Mouse (Mus musculus) ovary, postnatal 10 days (tissue): ENCODE data around the gene Pttg1ip.

Source experiments
- DNase-seq: peaks from one replicate; pipeline ENCODE4 v3.0.0; 2022; ENCODE audit warnings: low spot score

Pttg1ip gene

GRCm38 (mm10) chr10:77581408-77582284, at the start of gene Pttg1ip:
Gene Pttg1ip, plus strand, starts transcription at chr10:77581720.
- peak; percentile 82 for DNase-seq

DNA sequence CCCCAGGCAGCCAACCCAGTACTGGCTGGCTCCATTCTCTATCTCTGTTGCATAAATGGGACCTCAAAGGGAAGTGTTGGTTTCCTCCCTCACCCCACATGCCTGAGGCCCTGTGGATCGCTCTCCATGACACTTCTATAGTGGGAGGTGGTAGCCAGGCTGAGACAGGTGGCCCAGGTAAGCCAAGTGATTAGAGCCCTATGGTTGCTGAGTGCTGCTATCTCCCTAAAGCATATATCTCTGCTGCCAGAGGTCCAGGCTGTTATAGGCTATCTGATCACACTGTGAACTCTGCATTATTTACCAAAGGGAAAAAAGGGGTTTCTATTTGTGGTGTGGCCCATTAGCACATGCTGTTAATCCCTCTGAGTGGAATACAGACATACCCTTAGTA, 49.5 kb upstream of the Pttg1ip start:
- no peak for DNase-seq

GRCm38 (mm10) chr10:77536727-77537126, 44.8 kb upstream of the Pttg1ip start:
- no peak for DNase-seq

GRCm38 (mm10) chr10:77537215-77538209, 44.0 kb upstream of the Pttg1ip start:
- DNase-seq = no peak

DNA sequence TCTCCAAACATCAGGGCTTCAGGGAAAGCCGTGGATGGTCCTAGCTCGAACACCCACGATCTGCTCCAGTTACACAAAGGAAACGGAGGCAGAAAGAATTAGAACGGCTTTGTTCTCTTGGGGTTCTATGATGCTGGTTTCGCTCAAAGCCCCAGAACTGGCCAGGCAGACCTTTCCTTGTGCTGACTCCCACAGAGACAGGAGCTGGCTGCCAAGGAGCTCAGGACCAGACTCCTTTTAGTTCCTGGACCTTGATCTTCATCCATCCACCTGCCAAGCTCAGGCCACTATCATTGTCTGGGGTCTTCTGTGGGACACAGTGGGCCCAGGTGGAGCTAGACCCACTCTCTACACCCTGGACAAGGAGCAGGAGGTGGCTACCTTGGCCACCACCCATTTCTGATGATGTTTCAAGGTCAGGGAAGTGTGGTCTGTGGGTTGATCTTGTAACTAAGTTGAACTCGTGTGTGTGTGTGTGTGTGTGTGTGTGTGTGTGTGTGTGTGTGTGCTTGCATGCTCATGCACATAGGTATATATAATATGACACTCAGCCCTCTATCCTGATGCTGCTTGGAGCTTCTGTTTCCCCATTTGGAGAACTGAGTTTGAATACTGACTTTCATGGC, 42.1 kb upstream of the Pttg1ip start:
- DNase-seq = no peak

DNA sequence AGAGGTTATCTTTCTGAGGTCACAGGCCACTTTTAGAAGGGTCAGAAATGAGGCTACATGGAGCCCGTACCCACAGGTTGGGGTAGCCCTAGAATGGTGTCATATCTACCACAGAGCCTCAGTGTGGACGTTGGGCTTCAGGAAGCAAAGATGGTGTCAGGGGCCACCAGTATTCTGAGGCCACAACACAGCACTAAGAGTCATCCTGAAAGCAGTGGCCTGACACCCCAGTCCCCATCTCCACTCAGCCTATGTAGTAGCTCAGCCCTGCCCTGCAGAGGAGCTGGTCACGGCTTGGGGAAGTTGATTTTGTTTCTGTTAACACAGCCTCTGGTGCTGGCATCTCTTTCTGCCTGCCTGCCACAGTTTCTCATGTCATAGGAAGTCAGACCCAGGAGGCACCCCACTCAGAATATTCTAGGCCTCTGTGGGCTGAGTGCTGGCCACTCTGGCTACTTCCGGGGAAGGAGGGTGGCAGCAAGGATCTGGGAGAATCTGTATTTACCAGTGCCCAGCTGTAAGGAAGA, 40.9 kb upstream of the Pttg1ip start:
- no peak for DNase-seq

- no peak for DNase-seq
Observed at GRCm38 (mm10) chr10:77541864-77542666, 39.5 kb upstream of the Pttg1ip start.

GRCm38 (mm10) chr10:77543226-77543625, 38.3 kb upstream of the Pttg1ip start:
- no peak for DNase-seq

DNA sequence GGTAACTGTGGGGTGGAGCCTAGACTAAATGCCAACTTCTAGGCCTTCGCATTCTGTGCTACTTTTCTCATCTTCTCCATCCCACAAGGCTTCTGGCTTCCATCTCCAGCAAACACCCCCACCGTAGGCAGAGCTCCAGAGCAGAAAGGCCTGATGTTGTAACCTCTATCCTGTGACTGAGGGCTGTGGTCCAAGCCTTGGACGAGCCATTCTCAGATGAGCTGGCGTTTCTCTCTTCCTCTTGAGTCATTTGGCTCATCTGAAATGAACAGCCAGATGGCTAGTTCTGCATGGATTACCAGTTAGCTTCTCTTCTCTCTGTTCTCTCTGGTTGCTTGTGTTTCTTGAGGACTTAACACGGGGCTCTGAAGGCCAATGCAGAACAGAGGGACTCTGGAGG, 36.6 kb upstream of the Pttg1ip start:
- no peak for DNase-seq

DNA sequence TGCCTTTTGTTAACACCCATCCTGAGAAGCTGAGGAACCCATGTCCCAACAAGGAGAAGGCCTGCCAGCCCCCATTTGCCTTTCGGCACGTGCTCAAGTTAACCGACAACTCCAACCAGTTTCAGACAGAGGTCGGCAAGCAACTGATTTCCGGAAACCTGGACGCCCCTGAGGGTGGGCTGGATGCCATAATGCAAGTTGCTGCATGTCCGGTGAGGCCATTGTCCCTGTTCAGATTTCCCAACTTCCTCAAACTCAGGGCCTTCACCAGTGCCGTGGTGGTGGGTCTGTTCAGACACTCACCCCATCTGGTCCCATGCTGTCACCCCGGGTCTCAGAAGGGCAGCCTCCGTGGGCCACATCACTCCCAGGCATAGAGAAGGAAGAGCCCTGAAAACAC, 32.9 kb upstream of the Pttg1ip start:
- DNase-seq = no peak

GRCm38 (mm10) chr10:77550874-77551273, 30.6 kb upstream of the Pttg1ip start:
- DNase-seq = no peak

- no peak for DNase-seq
Observed at GRCm38 (mm10) chr10:77552162-77552561, 29.4 kb upstream of the Pttg1ip start.

DNA sequence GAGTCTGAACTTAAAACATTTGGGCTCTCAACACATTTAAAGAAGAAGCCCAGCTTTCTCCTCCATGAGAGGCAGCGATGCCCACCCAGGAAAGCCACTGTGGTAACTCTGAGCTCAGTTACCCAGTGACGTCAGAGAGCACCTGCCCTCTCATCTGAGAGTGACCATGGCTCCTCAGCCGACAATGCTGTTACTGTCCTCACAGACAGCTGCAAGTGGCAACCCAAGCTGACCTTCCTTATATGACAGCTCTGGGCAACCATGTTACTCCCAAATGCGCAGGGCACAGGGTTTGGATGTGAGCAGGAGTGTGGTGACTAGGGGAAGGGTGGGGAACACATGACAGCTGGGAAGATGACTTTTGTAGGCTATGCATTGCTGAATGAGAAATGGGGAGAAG, 28.2 kb upstream of the Pttg1ip start:
- no peak for DNase-seq

- no peak for DNase-seq
Observed at GRCm38 (mm10) chr10:77554918-77555317, 26.6 kb upstream of the Pttg1ip start.

DNA sequence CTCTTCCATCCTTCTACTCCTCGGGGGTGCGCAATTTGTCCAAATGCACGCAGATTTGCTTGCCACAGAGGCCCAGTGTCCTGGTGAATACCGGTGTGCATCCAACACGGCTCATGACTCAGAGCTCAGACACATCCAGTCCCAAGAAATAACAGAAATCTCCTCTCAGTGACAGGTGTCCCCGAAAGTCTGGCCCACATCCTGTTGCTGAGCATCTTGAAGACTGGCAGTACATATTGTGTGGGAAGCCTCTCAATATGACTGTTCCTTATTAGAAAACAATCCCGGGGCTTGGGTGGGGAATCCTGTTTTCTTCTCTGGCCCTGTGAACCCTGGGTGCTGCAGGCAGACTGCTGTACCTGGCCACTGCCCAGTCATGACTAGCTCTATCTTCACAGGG, 24.9 kb upstream of the Pttg1ip start:
- DNase-seq = no peak

DNA sequence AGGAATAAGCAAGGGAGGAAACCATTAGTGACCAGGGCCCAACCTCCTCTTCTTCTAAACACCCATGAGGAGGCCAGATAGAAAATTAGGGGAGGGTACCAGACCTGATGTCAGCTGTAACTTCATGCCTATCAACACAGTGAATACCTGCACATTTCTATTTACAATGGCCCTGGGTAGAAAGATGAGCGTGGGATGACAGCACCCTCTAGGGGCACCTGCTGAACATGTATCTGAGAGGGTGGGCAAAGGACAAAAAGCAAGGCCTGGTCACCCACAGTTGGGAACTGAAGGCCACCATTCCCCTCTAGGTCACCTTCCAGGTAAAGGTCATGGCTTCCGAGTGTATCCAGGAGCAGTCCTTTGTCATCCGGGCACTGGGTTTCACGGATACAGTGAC, 23.9 kb upstream of the Pttg1ip start:
- DNase-seq = no peak

DNA sequence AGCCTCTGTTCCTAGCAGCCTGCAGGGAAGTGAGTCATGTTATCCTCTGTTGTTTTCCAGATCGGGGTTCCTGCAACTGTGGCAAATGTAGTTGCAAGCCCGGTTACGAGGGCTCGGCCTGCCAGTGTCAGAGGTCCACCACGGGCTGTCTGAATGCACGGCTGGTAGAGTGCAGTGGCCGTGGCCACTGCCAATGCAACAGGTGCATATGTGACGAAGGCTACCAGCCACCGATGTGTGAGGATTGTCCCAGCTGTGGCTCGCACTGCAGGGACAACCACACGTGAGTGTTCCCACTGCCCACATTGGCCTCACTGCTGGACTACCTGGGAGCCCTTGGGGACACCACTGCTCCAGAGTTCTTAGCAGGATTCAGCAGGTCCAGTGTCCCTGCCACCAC, 21.4 kb upstream of the Pttg1ip start:
- no peak for DNase-seq

GRCm38 (mm10) chr10:77560830-77561229, 20.7 kb upstream of the Pttg1ip start:
- no peak for DNase-seq

DNA sequence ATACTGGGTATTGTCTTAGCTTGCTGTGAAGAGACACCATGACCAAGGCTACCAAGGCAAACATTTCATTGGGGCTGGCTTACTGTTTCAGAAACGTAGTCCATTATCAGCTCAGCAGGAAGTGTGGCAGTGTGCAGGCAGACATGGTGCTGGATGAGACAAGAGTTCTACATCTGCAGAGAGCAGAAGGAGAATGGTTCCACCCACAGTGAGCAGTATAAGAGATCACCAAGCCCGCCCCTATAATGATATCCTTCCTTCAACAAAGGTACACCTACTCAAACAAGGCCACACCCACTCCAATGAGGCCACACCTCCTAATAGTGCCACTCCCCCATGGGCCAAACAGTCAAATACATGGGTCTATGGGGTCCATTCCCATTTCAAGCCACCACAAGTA, 20.0 kb upstream of the Pttg1ip start:
- no peak for DNase-seq

DNA sequence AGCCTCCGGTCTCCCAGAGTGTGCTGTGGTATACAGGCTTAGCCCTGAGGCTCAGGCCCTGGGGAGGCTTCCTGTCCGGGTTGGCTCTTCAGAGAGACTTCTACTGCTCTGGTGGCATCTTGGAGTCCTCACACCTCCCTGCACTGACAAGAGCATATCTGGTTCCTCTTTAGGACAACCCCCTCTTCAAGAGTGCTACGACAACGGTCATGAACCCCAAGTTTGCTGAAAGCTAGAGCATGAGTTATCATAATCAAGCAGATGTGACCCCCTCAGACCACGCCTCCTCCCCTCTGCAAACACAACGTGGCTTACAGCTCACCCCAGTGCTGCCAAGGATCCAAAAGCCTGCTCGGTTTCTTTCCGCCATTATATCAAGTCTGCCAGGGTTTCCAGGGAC, 16.5 kb upstream of the Pttg1ip start:
- DNase-seq = no peak

GRCm38 (mm10) chr10:77566651-77567050, 14.9 kb upstream of the Pttg1ip start:
- peak; percentile 52 for DNase-seq
